Mouse (Mus musculus) megakaryocyte, embryonic 14.5 days (primary cell): ENCODE data around the gene Arhgap22. TPM values are rescaled to one million over a fixed set of nuclear protein-coding genes. Genes with fewer than 3 reads are reported as not detected.

ENCODE experiments used
- H3K27me3 ChIP-seq: replicated peaks from 2 replicates; pipeline ENCODE3; 2012; ENCODE audit warnings: inconsistent platforms
- H3K36me3 ChIP-seq: replicated peaks from 2 replicates; pipeline ENCODE3; 2012; ENCODE audit warnings: low read length, inconsistent platforms, mixed read lengths
- H3K4me1 ChIP-seq: 2 replicates; pipeline ENCODE4 v1.6.1; 2012; ENCODE audit warnings: inconsistent platforms
- H3K4me3 ChIP-seq: replicated peaks from 2 replicates; pipeline ENCODE3; 2012; ENCODE audit warnings: moderate library complexity, mild to moderate bottlenecking, inconsistent platforms
- H3K9me3 ChIP-seq: 2 replicates; pipeline ENCODE4 v1.6.1; 2012; ENCODE audit warnings: inconsistent platforms
- FLI1 ChIP-seq: IDR thresholded peaks from 2 replicates; pipeline ENCODE4 v1.6.1; 2012; ENCODE audit warnings: low read length, inconsistent platforms, mixed read lengths
- GATA1 ChIP-seq: IDR thresholded peaks from 3 replicates; pipeline ENCODE4 v1.6.1; 2012; ENCODE audit warnings: mixed read lengths, low read length, inconsistent platforms, borderline replicate concordance
- polyA plus RNA-seq: library from polyadenylated mRNA; stranded (reverse); fragments of >175 nt; gene quantifications from 2 replicates; pipeline ENCODE4 v1.2.3, GENCODE M21; 2012; ENCODE audit warnings: low replicate concordance; ENCODE audit not compliant: insufficient read depth

Gene Arhgap22
- polyA plus RNA-seq, 1 experiment = 6.5 TPM

DNA sequence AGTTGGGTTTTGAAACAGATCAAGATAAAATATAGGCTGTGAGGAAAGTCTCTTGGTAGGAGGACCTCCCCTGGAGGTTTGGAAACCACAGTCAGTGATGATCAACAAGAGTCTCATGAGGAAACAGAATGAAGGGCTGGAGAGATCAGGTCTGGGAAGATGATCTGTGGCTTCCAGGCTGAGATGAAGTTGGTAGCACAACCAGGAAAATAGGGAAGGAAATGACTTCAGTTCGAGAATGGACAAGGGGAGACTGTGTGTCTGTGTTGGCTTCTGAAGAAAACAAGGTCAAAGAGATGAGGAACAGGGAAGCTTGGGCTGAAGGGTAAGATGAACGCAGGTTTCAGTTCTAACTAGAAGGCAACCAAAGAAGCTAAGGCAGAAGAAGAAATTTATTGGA is 26.6 kb downstream of the Arhgap22 start:
- H3K27me3 ChIP-seq = peaks cover 39% of the 10 kb centered on the region
- no peaks in the 10 kb centered on the region for H3K36me3 ChIP-seq
- H3K4me1 ChIP-seq = peaks cover 44% of the 10 kb centered on the region
- TF ChIP-seq GATA1 = no peak
- TF ChIP-seq FLI1 = no peak
- H3K4me3 ChIP-seq = no peak overlapping the region
- peaks cover 12% of the 10 kb centered on the region for H3K9me3 ChIP-seq

DNA sequence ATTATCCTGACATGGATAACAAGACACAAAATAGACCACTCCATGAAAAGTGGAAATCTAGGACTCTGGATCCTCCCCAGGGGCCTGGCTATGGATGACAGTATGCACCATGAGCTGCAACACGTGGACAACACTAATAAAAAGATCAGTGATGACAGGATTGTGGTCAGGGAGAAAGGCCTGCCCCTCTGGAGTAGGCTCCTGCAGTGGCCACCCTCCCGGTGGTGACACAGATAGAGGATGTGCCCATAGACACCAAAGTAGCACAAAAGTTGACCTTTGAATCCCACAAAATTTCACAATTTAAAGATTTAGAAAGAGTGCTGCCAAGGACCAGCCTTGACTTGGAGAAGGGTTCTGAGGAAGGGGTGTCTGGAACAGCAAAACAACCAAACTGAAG is 29.4 kb downstream of the Arhgap22 start:
- Histone ChIP-seq H3K36me3 (no peaks in the 10 kb centered on the region), H3K9me3 (peaks cover 12% of the 10 kb centered on the region), H3K4me1 (peaks cover 64% of the 10 kb centered on the region), H3K4me3 (no peak overlapping the region), H3K27me3 (peaks cover 45% of the 10 kb centered on the region)
- no peak for TF ChIP-seq FLI1
- no peak for TF ChIP-seq GATA1

DNA sequence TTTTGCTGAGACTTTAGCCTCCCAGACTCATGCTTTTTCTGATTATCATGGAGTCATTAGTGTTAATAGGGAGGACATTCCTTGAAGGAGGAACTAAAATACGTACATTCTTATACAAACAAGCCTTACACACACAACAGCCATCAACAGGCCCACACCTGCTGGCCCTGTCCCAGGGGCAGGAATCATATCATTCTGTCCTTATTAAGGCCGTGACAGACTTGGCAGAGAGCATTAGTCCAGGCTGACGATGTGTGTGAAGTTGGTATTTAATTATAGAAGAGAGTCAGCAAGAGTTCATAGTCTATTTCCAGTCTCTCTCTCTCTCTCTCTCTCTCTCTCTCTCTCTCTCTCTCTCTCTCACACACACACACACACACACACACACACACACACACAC is 30.7 kb downstream of the Arhgap22 start:
- no peak for TF ChIP-seq GATA1
- TF ChIP-seq FLI1 = no peak
- H3K36me3 ChIP-seq = no peaks in the 10 kb centered on the region
- H3K9me3 ChIP-seq = peaks cover 12% of the 10 kb centered on the region
- H3K4me3 ChIP-seq = no peak overlapping the region
- H3K27me3 ChIP-seq = peaks cover 49% of the 10 kb centered on the region
- peaks cover 69% of the 10 kb centered on the region for H3K4me1 ChIP-seq

DNA sequence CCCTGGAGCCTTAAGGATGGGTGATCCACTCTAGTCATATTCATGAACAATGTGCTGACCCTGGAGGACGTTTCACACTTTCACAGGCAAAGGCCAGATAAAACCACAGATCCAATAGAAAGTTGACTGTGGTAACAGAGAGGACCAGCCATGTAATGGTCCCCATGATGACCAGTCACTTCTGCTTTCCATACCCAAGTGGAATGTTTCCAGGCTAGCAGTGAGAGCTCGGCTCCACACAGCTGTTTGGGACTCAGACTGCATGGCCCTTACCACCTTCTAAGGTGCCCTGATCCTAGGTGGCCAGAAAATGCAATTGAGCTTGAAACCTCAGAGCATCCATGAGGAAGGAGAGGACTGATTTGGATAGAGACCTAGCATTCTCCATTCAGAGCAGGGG is 31.1 kb downstream of the Arhgap22 start:
- Histone ChIP-seq H3K36me3 (no peaks in the 10 kb centered on the region), H3K27me3 (peaks cover 52% of the 10 kb centered on the region), H3K4me3 (no peak overlapping the region), H3K4me1 (peaks cover 71% of the 10 kb centered on the region), H3K9me3 (peaks cover 12% of the 10 kb centered on the region)
- TF ChIP-seq FLI1 (no peak), GATA1 (no peak)

DNA sequence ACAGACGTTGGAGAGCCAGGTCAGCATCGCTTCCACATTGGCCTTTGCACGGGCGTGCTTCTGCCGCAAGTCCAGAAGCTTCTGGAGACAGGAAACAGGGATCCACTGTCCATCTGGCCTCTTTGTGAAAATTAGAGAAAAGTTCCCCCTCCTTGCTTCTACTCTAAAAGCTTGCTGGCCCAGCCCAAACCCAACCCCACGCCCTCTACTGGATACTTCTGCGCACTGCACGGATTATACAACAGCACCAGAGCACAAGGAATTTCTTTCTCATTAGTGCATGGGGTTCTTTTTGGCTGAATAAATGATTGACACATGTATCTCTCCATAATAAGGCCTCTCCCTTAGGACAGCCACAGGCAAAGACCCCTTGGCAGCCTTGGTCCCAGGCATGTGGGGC is 32.6 kb downstream of the Arhgap22 start:
- Histone ChIP-seq H3K9me3 (peaks cover 12% of the 10 kb centered on the region), H3K4me3 (peak overlapping the region; percentile 78), H3K27me3 (peaks cover 58% of the 10 kb centered on the region), H3K4me1 (peaks cover 71% of the 10 kb centered on the region), H3K36me3 (no peaks in the 10 kb centered on the region)
- TF ChIP-seq FLI1 (no peak), GATA1 (no peak)

DNA sequence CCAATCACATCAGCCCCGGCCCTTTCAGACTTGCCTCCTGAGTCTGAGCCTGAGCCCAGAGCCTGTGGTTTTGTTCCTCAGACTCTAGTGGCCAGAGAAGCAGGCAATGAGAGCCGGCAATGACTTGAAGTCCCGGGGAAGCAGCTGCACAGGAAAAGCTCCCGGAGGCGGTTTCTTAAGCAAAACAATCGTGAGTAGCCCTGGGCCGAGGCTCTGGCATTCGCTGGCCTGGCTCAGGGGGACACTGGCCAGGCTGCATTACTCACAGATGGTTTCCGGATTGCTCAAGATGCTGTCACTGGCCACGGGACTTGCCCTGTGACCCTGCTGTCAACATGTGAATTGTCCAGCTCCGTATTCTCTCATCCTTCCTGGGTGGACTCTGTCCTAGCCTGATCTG is 33.8 kb downstream of the Arhgap22 start:
- peaks cover 59% of the 10 kb centered on the region for H3K27me3 ChIP-seq
- peak overlapping the region; percentile 78 for H3K4me3 ChIP-seq
- H3K4me1 ChIP-seq = peaks cover 74% of the 10 kb centered on the region
- H3K36me3 ChIP-seq = no peaks in the 10 kb centered on the region
- no peak for TF ChIP-seq FLI1
- no peak for TF ChIP-seq GATA1
- H3K9me3 ChIP-seq = peaks cover 3% of the 10 kb centered on the region

DNA sequence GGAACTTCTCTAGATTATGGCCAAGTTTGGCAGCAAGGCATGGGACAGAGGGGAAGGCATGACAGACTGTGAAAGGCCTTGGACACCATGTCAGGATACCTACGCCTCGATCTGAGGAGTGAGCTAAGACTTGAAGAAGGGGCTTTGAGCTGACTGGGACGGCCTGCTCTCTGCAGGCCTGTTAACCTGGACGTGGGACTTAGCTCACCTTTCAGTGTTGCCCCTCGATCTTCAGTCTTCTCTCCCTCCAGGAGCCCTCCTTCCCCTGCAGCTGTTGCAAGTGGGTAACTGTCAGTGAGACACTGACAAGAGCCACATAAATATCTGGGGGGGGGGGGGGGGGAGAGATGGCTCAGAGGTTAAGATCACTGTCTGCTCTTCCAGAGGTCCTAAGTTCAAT is 34.9 kb downstream of the Arhgap22 start:
- Histone ChIP-seq H3K4me1 (peaks cover 77% of the 10 kb centered on the region), H3K9me3 (no peaks in the 10 kb centered on the region), H3K36me3 (no peaks in the 10 kb centered on the region), H3K27me3 (peaks cover 62% of the 10 kb centered on the region), H3K4me3 (no peak overlapping the region)
- TF ChIP-seq FLI1 = no peak
- no peak for TF ChIP-seq GATA1

DNA sequence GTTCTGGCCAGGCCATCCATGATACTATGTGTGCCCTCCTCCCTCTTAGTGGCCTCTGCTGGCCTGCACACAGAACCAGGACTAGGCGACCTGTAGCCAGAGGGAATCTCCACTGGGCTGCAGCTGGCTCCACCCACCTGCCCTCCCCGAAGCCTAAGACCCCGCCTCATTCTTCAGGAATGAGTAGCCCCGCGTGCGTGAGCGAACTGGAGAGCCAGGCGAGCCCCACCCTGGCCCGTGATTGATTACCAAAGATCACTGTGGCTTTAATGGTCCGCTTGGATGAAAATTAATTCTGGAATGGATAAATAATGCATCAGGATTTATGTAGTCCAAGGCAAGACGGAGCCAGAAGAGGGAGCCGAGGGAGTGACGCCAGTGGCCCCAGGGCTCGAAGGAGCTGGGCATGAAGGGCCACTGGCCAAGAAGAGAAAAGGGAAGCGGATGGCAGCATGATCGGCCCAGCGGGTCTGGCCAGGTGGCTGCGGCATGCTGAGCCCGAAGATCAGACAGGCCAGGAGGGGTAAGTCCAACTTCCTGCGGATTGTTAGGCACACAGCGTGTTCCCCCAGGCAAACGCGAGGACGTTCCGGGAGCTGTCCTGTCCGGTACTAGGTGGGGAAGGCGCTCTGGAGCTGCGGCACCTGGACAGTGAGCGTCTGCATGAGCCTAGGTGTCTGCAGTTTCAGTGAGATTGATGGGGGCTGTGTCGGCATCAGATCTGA is 36.6 kb downstream of the Arhgap22 start:
- Histone ChIP-seq H3K36me3 (no peaks in the 10 kb centered on the region), H3K9me3 (no peaks in the 10 kb centered on the region), H3K4me1 (peaks cover 80% of the 10 kb centered on the region), H3K4me3 (peak overlapping the region; percentile 85), H3K27me3 (peaks cover 62% of the 10 kb centered on the region)
- no peak for TF ChIP-seq GATA1
- TF ChIP-seq FLI1 = no peak

DNA sequence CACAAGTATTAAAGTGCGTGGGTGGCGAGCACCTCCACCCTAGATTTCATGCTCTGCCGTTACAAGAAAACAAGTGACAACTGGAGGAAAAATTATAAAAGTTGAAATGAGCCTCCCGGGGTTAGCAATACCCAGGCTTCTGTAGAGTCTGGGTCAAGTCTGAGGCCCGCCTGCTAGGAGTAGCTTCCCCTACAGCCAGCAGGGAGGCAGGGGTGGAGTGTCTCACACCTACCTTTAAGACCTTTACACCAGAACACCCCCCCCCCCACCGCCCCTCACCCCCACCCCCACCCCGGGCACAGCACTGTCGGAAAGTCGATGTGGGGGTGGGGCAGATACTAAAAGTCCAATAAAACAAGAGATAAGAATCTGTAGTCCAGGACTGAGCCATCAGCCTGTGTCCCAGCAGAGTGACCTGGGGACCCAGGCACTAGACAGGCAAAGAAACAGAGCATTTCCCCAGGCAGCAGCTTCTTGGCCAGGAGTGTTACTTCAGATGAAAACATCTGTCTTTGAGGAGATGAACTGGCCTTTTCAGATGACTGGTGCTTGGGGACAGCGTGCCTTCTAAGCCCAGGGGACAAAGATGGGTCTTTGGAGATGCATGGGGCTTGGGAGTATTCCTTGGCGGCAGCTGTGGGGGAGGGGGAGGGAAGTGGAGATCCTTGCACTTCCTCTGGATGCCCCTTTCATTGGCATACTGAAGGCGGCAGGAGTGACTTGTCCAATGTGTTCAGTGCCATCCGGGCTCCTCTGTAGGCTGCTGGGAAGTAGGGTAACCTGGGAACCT is 37.3 kb downstream of the Arhgap22 start:
- no peak for TF ChIP-seq FLI1
- TF ChIP-seq GATA1 = no peak
- H3K4me1 ChIP-seq = peaks cover 83% of the 10 kb centered on the region
- no peaks in the 10 kb centered on the region for H3K9me3 ChIP-seq
- peaks cover 58% of the 10 kb centered on the region for H3K27me3 ChIP-seq
- H3K4me3 ChIP-seq = peak overlapping the region; percentile 85
- no peaks in the 10 kb centered on the region for H3K36me3 ChIP-seq

DNA sequence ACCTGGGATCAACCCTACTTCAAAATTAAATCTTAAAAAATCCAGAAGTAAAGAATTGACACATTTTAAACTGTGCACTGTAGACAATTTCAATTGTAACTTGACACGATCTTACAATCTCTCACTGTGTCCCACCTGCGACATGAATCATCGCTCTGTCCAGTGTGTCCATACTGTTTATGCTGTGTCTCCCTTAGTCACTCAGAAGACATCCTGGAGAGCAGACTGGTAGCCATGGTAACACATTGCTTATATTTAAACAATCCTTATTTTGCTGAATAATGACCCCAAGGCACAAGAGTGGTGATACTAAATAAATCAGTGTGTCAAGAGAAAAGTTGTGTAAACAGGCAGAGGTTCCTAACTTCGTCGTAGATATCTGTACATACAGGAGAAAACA is 44.4 kb downstream of the Arhgap22 start:
- H3K4me1 ChIP-seq = peaks cover 48% of the 10 kb centered on the region
- no peaks in the 10 kb centered on the region for H3K9me3 ChIP-seq
- H3K36me3 ChIP-seq = no peaks in the 10 kb centered on the region
- H3K27me3 ChIP-seq = peaks cover 53% of the 10 kb centered on the region
- H3K4me3 ChIP-seq = no peak overlapping the region
- TF ChIP-seq FLI1 (no peak), GATA1 (no peak)
